Mouse (Mus musculus) gastrocnemius, adult 18-20 months (tissue): ENCODE results near the gene Anapc16. TPM values are rescaled to one million over a fixed set of nuclear protein-coding genes. Genes with fewer than 3 reads are reported as not detected.
"Not testable (repeated sequence)": the region's sequence is repeated elsewhere in the genome, so short reads cannot be mapped to it uniquely, and the experiment has no call there.

Experiments
- DNase-seq: peaks from one replicate; pipeline ENCODE4 v3.0.0; 2021; ENCODE audit warnings: low spot score
- total RNA-seq, 2 experiments: library from RNA; stranded (reverse); gene quantifications; 2 replicates each; pipeline ENCODE4 v1.2.3; 2021

Gene Anapc16
- total RNA-seq, 2 experiments from 2014 or later: 43.7 to 43.9 TPM

GRCm38 (mm10) chr10:60002203-60002602 is 732 bp downstream of the Anapc16 start:
- DNase-seq: no peak

DNA sequence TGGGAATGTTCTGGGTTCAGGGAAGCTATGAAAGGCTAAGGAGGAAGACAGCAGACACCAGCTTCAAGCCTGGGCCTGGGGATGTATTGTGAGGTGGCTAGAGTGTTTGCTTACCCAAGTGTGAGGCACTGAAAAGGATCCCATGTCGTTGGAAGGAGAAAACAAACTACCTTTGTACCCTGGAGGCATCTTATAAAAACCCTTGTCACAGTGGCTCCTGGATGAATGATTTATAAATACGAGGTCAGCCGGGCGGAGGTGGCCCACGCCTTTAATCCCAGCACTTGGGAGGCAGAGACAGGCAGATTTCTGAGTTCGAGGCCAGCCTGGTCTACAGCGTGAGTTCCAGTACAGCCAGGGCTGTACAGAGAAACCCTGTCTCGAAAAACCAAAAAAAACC is 1.3 kb downstream of the Anapc16 start:
- DNase-seq: not testable (repeated sequence)

- no peak for DNase-seq
These were observed 3.9 kb downstream of the Anapc16 start for GRCm38 (mm10) chr10:59999057-59999456.

- peak; percentile 92 for DNase-seq
These were observed 5.3 kb downstream of the Anapc16 start for GRCm38 (mm10) chr10:59997591-59997990.

- DNase-seq: no peak
These were observed 7.0 kb downstream of the Anapc16 start for GRCm38 (mm10) chr10:59995889-59996288.

GRCm38 (mm10) chr10:59993813-59994212 is 9.1 kb downstream of the Anapc16 start:
- DNase-seq: not testable (repeated sequence)

GRCm38 (mm10) chr10:59992024-59992423 is 10.9 kb downstream of the Anapc16 start:
- no peak for DNase-seq

DNA sequence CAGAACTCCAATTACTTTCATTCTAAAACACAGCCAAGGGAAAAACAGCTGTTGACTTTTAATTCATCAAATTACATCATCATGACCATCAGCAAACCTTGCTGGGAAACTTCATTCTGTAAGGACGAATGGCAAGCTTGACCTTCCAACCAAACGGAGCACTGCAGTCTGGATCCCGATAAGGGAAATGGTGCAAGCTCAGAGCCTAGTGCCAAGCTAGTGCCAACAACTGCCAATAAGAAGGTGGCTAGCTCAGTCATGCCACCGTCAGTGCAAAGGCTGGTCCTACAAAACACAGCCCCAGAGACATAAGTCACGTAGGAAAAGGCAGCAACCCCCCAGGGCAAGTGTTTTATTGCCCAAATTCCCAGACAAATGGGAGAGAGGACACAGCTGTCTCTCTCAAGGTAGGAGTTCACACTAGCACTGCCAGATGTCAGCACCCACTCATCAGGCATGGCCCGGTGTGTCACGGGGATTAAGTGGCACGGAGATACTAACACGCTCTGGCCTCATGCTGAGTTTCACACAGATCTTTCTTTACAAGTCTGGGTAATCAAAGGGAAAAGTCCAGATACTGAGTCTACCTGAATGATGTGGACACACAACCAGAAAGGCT is 11.6 kb downstream of the Anapc16 start:
- DNase-seq: no peak

- DNase-seq: no peak
These were observed 12.5 kb downstream of the Anapc16 start for GRCm38 (mm10) chr10:59990393-59990792.

GRCm38 (mm10) chr10:59988036-59988435 is 14.9 kb downstream of the Anapc16 start:
- DNase-seq: no peak

DNA sequence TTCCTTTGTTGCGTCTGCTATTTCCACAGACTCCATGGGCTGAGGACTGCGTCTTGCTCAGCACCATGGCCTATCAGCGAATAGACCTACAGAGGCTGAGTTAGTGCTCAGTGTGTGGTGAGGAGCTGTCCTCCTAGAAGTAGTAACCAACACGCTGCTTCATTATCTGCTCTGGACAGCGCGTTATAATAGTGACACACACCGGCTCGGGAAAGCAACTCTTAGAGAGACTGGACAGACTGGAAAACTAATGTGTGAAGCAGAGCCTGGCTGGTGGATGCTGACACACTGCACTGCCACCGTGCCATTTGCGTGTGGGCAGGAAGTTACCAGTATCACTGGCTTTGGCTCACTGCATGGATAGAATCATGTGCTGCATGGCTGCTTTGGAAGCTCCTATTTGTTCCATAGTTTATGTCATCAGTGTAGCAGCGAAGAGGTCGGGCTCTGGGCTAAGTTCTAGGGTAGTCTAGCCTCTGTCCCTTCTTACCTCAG is 20.5 kb downstream of the Anapc16 start:
- DNase-seq: no peak

- no peak for DNase-seq
These were observed 21.1 kb downstream of the Anapc16 start for GRCm38 (mm10) chr10:59981792-59982191.

DNA sequence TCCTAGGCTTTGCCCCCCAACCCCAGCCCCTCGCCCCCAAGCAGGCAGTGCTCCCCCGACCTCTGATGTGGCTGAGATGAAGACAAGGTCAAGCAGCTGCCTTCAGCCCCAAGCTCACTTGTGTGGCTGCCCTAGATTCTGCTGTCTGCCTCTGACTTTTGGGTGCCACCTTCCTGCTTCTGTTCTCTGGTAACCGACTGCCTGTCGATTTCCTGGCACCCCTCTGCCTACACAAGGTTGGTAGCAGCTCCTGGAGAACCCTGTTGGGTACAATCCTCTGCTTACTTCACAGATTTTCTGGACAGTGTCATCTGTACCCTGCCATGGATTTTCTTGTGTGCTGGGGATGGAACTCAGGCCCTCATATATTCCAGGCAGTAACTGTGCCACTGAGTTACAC is 21.6 kb downstream of the Anapc16 start:
- no peak for DNase-seq

DNA sequence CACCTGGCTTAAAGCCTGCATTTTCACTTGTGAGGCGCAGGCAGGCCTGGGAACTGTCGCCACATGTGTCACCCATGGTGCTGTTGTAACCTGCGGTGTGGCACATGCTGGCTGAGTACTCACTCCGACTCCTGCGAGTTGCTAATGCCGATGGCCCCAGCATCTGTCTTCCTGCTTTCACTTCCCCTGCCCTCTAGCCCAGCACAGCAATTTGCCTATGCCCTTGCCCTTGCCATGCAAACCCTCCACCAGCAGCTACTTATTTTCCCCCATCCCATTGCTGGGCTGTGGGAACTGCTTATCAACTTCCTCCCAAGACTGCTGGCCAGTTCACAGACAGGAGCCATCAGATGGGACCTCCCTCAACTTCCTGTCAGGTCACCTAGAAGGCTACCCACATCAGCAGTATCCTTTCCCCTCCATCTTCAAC is 22.1 kb downstream of the Anapc16 start:
- DNase-seq: no peak

GRCm38 (mm10) chr10:59978873-59979743 is 23.8 kb downstream of the Anapc16 start:
- peak; percentile 83 for DNase-seq

GRCm38 (mm10) chr10:59978401-59978800 is 24.5 kb downstream of the Anapc16 start:
- DNase-seq: no peak

- no peak for DNase-seq
These were observed 25.1 kb downstream of the Anapc16 start for GRCm38 (mm10) chr10:59977715-59978343.

DNA sequence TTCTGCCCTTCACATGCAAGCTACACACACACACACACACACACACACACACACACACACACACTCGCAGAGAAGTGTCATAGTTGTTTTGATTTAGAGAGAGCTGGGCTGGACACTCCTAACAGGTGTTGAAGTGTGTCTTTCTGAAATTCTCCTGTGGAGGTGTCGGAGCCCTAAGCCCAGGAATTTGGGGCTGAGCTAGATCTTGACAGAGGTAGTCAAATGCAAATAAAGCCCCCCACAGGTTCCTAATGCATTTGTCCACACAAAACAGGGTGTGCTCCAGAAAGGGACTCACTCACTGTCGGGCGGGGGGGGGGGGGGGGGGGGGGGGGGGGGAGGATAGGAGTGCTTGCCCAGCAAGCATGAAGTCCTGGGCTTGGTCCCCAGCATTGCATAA is 25.8 kb downstream of the Anapc16 start:
- no peak for DNase-seq

- no peak for DNase-seq
These were observed 28.1 kb downstream of the Anapc16 start for GRCm38 (mm10) chr10:59974786-59975185.

DNA sequence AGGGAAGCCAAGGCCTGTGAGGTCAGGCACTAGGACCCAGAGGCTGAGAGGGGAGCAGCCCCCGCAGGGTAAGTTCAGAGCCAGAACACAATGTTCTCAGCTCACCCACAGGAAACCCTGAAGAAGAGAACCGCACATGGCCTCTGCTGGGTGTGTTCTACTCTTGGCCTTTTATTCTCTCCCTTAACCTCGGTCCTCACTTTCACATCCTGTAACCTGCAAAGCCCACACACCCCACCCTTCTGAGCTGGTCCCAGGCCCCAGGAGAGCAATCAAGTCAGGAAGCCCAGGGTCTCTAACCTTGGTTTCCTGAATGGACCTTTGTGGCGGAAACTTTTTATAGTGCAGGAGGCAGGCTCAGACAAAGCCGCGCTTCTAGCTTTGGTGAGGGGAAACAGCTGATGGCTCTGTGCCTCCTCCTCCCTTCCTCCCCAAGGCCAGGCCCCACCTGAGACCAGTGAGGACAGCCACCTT is 28.7 kb downstream of the Anapc16 start:
- peak; percentile 88 for DNase-seq

- no peak for DNase-seq
These were observed 29.5 kb downstream of the Anapc16 start for GRCm38 (mm10) chr10:59973400-59973799.

DNA sequence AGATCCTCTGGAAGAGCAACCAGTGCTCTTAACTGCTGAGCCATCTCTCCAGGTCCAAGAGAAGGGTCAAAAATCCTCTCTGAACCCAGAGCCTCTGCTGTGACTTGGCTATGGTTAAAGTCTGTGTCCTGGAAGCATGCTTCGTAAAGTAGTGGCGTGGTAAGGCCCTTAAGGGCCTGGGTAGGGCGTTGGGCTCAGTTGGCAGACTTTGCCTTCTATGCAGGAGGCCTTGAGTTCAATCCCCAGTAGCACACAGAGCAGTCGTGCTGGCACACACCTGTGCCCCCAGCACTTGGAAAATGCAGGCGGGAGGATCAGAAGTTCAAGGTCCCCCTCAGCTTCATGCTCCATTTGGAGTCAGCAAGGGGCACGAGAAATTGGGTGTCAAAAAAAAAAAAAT is 29.9 kb downstream of the Anapc16 start:
- DNase-seq: no peak
